Mouse (Mus musculus): ENCODE measurements around the gene Mta2. TPM values are rescaled to one million over a fixed set of nuclear protein-coding genes. Genes with fewer than 3 reads are reported as not detected.

The Mta2 gene
- total and polyA plus RNA-seq, 3 experiments = 116 to 171 (median 167) TPM

DNA sequence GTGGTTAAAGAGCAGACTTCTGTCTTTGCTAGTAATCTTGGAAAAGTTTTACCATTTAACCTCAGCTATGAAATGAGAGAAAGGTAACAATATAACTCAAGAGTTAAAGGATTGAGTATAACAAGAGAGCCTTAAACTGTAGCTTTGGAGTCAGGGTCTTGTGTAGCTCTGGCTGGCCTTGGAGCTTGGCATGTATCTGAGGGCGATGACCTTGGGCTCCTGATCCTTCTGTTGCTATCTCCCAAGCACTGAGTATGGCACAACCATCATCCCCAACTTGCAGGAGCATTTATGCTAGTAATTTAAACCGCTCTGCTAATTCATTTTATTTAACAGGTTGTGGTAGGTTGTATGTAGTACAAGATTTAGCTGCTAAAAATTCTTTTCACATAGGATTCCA, 33.8 kb downstream of the Mta2 start:
- H3K4me3 ChIP-seq (ENCODE audit: control insufficient read depth in 1 of 2, insufficient read depth in 1 of 2, low read depth in 2 of 2, low read length in 2 of 2) = no peak overlapping the region
- H3K79me2 ChIP-seq (ENCODE audit: control insufficient read depth, insufficient read depth, low read length, poor library complexity) = peaks cover 37% of the 10 kb centered on the region
- peaks cover 0 to 25% of the 10 kb centered on the region in 2 experiments; a peak in 3 of 4 replicates for H3K4me1 ChIP-seq (ENCODE audit: control insufficient read depth in 1 of 2, insufficient read depth in 2 of 2, low read length in 2 of 2)
- H3K9ac ChIP-seq (ENCODE audit: control insufficient read depth, low read depth, low read length, poor library complexity, severe bottlenecking) = no peak overlapping the region
- TF ChIP-seq POLR2A (IDR thresholded peaks at IDR 0.05; ENCODE audit: control insufficient read depth in 1 of 2, insufficient read depth in 1 of 2, low read depth in 1 of 2, low read length in 2 of 2, poor library complexity in 1 of 2) (peak in 1 of 2 experiments; percentile 38; a peak in 1 of 4 replicates), UBTF (IDR thresholded peaks at IDR 0.05; ENCODE audit: borderline replicate concordance, insufficient read depth, low read depth, low read length) (no peak)
- no peak for DNase-seq (ENCODE audit: low read depth, low spot score)
- H3K9me3 ChIP-seq (replicated peaks; ENCODE audit: insufficient read depth, low read length) = no peaks in the 10 kb centered on the region
- peaks cover 46 to 76% of the 10 kb centered on the region in 2 experiments for H3K36me3 ChIP-seq (ENCODE audit: control insufficient read depth in 1 of 2, insufficient read depth in 2 of 2, low read length in 2 of 2)
- no peak overlapping the region for H3K27ac ChIP-seq (ENCODE audit: control insufficient read depth, low read depth, low read length)
- no peaks in the 10 kb centered on the region for H3K27me3 ChIP-seq (ENCODE audit: control insufficient read depth in 1 of 2, insufficient read depth in 2 of 2, low read length in 2 of 2)

DNA sequence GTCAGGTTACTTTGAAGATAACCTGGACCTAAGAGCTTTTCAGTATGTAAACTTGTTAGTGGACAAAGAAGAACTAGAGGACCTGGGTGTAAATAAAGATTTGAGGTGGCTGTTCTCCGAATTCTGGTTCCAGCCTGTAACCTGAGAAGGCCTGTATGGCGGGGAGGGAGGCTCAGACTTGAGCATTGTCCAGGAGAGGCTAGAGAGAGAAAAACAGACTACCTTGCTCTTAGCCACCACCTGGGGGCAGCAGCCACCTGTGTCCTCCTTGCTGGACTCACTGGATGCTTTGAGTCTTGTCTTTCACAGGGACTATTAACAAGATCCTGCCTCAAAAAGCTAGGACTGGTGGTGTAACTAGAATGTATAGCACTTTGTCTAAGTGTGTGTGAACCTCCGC, 34.9 kb downstream of the Mta2 start:
- TF ChIP-seq POLR2AphosphoS2 (IDR thresholded peaks at IDR 0.05; ENCODE audit: low read length) = no peak; the same call in 1 of the 2 replicates
- no peak for TF ChIP-seq KAT2A (conservative IDR thresholded peaks at IDR 0.05; ENCODE audit: low read depth, low read length)
- no peak for TF ChIP-seq POLR2AphosphoS5 (IDR thresholded peaks at IDR 0.05; ENCODE audit: borderline replicate concordance, low read depth, low read length)
- no peak for TF ChIP-seq CHD2 (IDR thresholded peaks at IDR 0.05; ENCODE audit: low read length)
- peak; percentile 63 for TF ChIP-seq SMC3 (IDR thresholded peaks at IDR 0.05; ENCODE audit: low read depth, low read length)
- TF ChIP-seq CTCF (IDR thresholded peaks at IDR 0.05 in 2 of 3, conservative IDR thresholded peaks at IDR 0.05 in 1 of 3; ENCODE audit: control insufficient read depth in 1 of 3, insufficient read depth in 1 of 3, low read depth in 2 of 3, low read length in 3 of 3, poor library complexity in 1 of 3, severe bottlenecking in 1 of 3) = peak; percentile 61 to 69 (median 68)
- TF ChIP-seq RAD21 (IDR thresholded peaks at IDR 0.05; ENCODE audit: low read depth, low read length) = peak; percentile 54
- peak; percentile 59 for TF ChIP-seq ZC3H11A (IDR thresholded peaks at IDR 0.05; ENCODE audit: low read depth, low read length)
- peak in 1 of 2 experiments; percentile 32; a peak in 1 of 4 replicates for TF ChIP-seq POLR2A (IDR thresholded peaks at IDR 0.05; ENCODE audit: control insufficient read depth in 1 of 2, insufficient read depth in 1 of 2, low read depth in 1 of 2, low read length in 2 of 2, poor library complexity in 1 of 2)
- Histone ChIP-seq H3K27me3 (ENCODE audit: control insufficient read depth in 1 of 2, insufficient read depth in 2 of 2, low read length in 2 of 2) (no peaks in the 10 kb centered on the region), H3K27ac (ENCODE audit: control insufficient read depth, low read depth, low read length) (no peak overlapping the region), H3K79me2 (ENCODE audit: control insufficient read depth, insufficient read depth, low read length, poor library complexity) (peaks cover 27% of the 10 kb centered on the region), H3K9me3 (replicated peaks; ENCODE audit: insufficient read depth, low read length) (no peaks in the 10 kb centered on the region), H3K9ac (ENCODE audit: control insufficient read depth, low read depth, low read length, poor library complexity, severe bottlenecking) (no peak overlapping the region), H3K4me1 (ENCODE audit: control insufficient read depth in 1 of 2, insufficient read depth in 2 of 2, low read length in 2 of 2) (peaks cover 2 to 25% of the 10 kb centered on the region in 2 experiments), H3K4me3 (ENCODE audit: control insufficient read depth in 1 of 2, insufficient read depth in 1 of 2, low read depth in 2 of 2, low read length in 2 of 2) (no peak overlapping the region), H3K36me3 (ENCODE audit: control insufficient read depth in 1 of 2, insufficient read depth in 2 of 2, low read length in 2 of 2) (peaks cover 39 to 75% of the 10 kb centered on the region in 2 experiments)
- DNase-seq (ENCODE audit: low read depth, low spot score) = peak; percentile 68

- Histone ChIP-seq H3K9ac (ENCODE audit: control insufficient read depth, low read depth, low read length, poor library complexity, severe bottlenecking) (peak overlapping the region; percentile 13; the same call in 1 of the 2 replicates), H3K79me2 (ENCODE audit: control insufficient read depth, insufficient read depth, low read length, poor library complexity) (peaks cover 2% of the 10 kb centered on the region; the same call in 1 of the 2 replicates), H3K9me3 (replicated peaks; ENCODE audit: insufficient read depth, low read length) (no peaks in the 10 kb centered on the region), H3K4me1 (ENCODE audit: control insufficient read depth in 1 of 2, insufficient read depth in 2 of 2, low read length in 2 of 2) (peaks cover 18 to 48% of the 10 kb centered on the region in 2 experiments), H3K27ac (ENCODE audit: control insufficient read depth, low read depth, low read length) (peak overlapping the region; percentile 58), H3K27me3 (ENCODE audit: control insufficient read depth in 1 of 2, insufficient read depth in 2 of 2, low read length in 2 of 2) (no peaks in the 10 kb centered on the region), H3K4me3 (ENCODE audit: control insufficient read depth in 1 of 2, insufficient read depth in 1 of 2, low read depth in 2 of 2, low read length in 2 of 2) (no peak overlapping the region), H3K36me3 (ENCODE audit: control insufficient read depth in 1 of 2, insufficient read depth in 2 of 2, low read length in 2 of 2) (peaks cover 16 to 71% of the 10 kb centered on the region in 2 experiments)
- peak; percentile 90 for DNase-seq (ENCODE audit: low read depth, low spot score)
- no peak for TF ChIP-seq NELFE (IDR thresholded peaks at IDR 0.05; ENCODE audit: low read depth, low read length)
- no peak for TF ChIP-seq SMC3 (IDR thresholded peaks at IDR 0.05; ENCODE audit: low read depth, low read length)
- peak; percentile 34; the same call in 1 of the 2 replicates for TF ChIP-seq ZMIZ1 (IDR thresholded peaks at IDR 0.05; ENCODE audit: low read depth, low read length)
- no peak for TF ChIP-seq ZKSCAN1 (IDR thresholded peaks at IDR 0.05; ENCODE audit: low read depth, low read length)
- no peak for TF ChIP-seq MYC (IDR thresholded peaks at IDR 0.05; ENCODE audit: low read depth, low read length)
- TF ChIP-seq TBP (IDR thresholded peaks at IDR 0.05; ENCODE audit: low read depth, low read length) = peak; percentile 37; the same call in 1 of the 2 replicates
- TF ChIP-seq NRF1 (IDR thresholded peaks at IDR 0.05; ENCODE audit: insufficient read depth, low read depth, low read length, poor library complexity, severe bottlenecking) = no peak
- peak; percentile 25; the same call in 1 of the 2 replicates for TF ChIP-seq JUND (IDR thresholded peaks at IDR 0.05; ENCODE audit: low read depth, low read length)
- TF ChIP-seq MAFK (IDR thresholded peaks at IDR 0.05; ENCODE audit: borderline replicate concordance, low read depth, low read length) = no peak
- TF ChIP-seq GABPA (IDR thresholded peaks at IDR 0.05; ENCODE audit: low read depth, low read length) = no peak
- TF ChIP-seq UBTF (IDR thresholded peaks at IDR 0.05; ENCODE audit: borderline replicate concordance, insufficient read depth, low read depth, low read length) = no peak
- no peak for TF ChIP-seq ZNF384 (IDR thresholded peaks at IDR 0.05; ENCODE audit: low read depth, low read length)
- TF ChIP-seq RAD21 (IDR thresholded peaks at IDR 0.05; ENCODE audit: low read depth, low read length) = no peak
- TF ChIP-seq MAZ (IDR thresholded peaks at IDR 0.05; ENCODE audit: low read depth, low read length) = no peak; the same call in 1 of the 2 replicates
- peak; percentile 33; the same call in 1 of the 2 replicates for TF ChIP-seq ETS1 (IDR thresholded peaks at IDR 0.05; ENCODE audit: low read depth, low read length)
- 0 out of 4 replicates have a peak, but pooled peaks have one; percentile 11 to 12 for TF ChIP-seq EP300 (IDR thresholded peaks at IDR 0.05; ENCODE audit: low read depth in 1 of 2, low read length in 2 of 2)
- TF ChIP-seq MAX (IDR thresholded peaks at IDR 0.05; ENCODE audit: low read length) = no peak
These were observed 39.1 kb downstream of the Mta2 start for GRCm38 (mm10) chr19:8980771-8981170.
